Mouse (Mus musculus) frontal cortex, postnatal 14 days (tissue): ENCODE results near the gene Foxp1.

ENCODE experiments used
- DNase-seq, 2 experiments: peaks; one replicate each; pipeline ENCODE4 v3.0.0; 2022; ENCODE audit warnings: low spot score in 2 of 2

The Foxp1 gene

DNA sequence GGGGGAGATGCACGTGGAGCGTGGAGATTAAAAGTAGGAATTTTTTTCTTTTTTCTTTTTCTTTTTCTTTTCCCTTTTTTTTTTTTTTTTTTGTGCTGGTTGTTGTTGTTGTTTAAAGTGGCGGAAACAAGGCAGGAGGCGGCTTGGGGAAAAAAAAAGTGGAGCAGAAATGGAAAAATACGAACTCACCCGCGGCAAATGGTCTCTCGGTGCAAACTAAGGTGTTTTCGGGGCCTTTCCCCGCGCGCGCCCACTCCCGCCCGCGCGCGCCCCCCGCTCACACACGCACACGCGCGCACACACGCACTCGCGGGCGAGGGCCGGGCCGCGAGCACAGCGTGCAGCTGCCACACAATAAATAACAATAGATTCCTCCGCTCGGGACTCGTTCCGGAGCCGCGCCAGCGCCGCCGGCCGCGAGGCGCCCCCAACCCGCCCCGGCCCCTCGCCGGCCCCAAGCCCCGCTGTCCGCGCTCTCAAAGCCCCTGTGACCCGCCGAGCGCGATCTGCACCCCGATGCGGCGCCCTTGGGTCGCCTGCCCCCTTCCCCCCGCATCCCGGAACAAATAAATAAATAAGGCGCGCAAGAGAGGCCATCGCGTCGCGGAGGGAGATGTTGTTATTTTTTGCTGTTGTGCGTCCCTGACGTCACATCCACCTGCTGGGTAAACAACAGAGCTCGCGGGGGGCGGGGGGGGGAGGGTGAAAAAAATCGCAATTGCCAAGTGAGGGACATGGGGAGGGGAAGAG is at the start of gene Foxp1:
Gene Foxp1, minus strand, starts transcription at position 363 of the 750 bp plus-strand sequence.
- DNase-seq, result peak; percentile 59 to 64

DNA sequence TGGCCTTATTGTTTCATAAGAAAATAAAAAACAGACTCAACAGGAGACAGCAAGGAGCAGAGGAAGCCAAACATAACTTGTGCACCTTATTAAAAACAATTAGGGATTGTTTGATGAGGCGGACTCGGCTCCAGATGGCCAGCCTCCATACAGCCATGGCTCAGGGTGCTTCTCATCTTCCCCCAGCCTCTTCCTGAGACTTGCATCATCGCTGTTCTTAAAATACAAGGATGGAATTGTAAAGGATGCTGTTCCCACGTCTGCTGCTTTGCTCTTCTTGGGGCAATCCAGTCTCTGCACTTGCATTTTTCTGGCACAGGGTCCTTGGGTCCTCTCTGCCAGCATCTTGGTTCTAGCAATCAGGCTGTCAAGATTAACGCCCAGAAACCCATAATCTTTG is 49.5 kb upstream of the Foxp1 start:
- no peak for DNase-seq

DNA sequence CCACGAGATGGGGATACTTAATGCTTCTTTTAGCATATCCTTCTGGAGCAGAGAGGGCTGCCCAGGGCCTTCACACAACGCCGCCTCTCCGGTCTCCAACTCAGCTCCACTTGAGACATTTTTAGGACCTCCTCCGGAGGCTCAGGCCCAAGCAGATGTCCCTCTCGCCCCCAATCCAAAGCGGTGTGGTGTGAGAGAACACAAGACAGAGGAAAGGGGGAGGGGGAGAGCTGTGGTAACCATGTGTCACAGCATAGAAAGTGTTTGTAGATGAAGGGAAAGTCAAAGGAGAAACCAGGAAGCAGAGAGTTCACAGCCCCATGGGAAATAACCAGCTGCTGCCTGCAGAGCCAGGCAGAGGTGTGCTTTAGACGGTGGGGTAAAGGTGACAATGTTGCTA is 44.4 kb upstream of the Foxp1 start:
- DNase-seq, result peak in 1 of 2 experiments; percentile 32

DNA sequence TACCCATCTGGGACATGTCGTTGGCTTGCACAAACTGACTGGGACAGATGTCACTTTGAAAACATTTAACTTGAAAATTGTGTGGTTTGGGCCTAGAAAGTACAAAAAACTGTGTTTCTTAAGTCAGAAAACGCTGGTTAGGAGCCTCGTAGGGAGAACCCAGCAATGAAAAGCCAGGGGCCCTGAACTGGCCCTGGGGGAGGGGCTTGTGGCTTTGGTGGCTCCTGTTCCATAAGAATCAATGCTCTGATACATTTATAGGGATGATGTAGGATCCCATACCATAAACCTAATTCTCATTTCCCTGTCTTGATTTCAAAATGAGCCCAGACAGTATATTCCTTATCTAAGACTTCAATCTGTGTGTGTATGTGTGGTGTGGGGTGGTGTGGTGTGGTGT is 42.2 kb upstream of the Foxp1 start:
- no peak for DNase-seq

DNA sequence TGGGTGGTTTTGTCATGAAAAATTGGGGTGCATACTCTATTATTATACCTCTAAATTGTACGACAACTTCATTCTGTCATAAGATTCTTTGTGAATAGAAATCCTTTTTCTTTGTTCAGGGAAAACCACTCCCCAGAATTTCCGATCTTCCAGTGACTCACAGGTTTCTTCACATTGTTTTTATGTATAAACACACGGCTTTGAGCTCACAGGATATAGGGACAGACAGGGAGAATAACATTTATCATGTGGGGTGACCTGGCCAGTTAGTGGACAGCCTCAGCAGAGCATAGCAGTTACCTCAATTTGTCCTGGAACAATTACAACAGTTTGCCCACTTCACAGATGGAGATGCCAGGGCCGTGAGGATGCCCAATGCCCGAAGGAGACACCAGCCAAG is 34.4 kb upstream of the Foxp1 start:
- DNase-seq, result no peak

DNA sequence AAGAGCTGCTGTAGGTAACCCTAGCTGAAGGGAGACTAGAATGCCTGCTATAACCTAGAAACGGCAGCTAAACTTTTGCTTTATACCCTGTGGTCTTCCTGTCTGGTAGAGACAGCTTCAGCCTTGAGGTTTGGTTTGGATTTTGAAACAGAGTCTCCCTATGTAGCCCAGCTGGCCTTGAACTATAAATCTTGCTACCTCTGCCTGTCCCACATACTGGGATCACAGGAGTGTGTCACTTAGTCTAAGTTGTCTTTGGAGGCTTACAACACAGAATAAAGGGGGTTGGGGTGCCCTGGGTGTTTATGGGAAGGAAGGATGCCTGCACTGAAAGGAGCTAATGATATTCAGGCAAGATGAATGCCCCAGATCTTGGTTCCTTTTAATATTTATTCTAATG is 30.3 kb upstream of the Foxp1 start:
- no peak for DNase-seq

DNA sequence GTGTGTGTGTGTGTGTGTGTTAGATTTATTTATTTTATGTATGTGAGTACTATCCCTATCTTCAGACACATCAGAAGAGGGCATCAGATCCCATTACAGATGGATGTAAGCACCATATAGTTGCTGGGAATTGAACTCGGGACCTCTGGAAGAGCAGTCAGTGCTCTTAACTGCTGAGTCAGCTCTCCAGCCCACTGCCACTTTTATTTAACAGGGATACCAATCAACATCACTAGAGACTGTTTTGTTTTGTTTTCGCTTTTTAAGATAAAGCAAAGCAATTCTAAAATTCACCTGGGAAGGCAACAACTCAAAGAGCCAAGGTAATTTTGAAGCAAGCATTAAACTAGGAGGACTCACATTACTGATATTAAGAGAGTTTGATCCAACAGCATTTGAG is 23.9 kb upstream of the Foxp1 start:
- DNase-seq, result no peak

DNA sequence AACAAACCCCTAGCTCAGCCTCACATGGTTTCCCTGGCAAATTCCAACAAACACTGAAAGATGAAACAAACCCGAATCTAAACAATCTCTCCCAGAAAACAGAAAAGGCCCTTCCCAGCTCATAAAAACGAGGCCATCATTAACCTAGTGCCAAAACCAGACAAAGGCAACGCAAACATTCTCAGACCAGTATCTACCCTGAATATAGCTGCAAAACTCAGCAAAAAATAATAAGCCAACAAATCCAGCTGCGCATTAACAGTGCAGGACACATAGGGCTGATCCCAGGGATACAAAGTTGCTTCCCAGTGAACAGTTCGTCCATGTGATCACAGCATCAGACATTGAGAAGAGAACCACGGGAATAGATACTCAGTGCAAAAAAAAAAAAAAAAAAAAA is 22.9 kb upstream of the Foxp1 start:
- no peak for DNase-seq

DNA sequence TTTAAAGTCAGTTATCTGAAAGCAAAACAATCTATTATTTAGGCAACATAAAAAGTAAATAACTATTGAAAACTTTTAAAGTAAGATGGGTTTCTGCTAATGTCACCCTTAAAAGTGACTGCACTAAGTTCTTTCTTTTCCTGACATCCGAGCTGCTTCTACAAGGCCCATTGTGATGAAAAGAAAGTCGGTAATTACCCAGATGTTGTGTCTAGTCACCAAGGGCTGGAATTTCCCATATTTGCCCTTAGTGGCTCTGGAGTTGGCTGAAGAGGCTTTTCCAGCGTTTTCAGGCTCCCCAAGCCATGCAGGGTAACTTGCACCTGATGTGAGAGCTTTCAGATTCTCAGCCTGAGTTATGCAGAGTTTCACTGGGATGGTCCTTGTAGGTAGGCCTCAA is 18.6 kb upstream of the Foxp1 start:
- DNase-seq, result no peak

DNA sequence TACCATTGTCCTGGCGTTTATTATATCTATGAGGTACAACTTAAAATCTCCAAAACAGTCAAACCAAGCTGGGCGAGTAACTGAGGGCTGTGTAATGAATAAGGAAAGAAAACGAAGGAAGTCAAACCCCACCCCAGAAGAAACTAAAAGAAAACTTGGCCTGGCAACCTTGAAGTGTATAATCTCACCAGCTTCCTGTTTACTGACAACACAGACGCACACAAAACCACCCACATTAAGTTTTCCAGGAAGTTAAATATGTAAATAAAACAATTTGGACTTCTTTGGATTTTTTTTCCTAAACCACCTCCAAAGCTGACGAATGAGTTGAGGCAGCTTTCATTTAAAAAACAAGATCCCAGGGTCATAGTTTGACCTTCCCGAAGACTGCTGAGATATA is 18.1 kb upstream of the Foxp1 start:
- no peak for DNase-seq

DNA sequence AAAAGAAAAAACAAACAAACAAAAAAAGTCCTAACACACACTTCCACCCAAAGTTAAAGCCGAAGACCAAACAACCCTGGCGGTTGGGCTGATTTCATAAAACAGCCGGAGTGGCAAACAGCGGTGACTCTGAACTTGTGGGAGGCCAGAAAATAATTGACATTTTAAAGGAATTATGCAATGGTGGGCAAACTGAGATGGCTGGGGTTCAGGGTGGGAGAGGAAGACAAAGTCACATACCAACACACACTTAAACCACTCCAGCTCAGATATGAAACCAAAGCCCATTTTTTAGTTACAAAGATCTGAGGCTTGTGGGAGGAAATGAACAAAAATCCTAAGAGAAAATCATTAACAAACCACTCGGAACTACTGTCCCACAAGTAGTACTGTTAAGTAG is 17.6 kb upstream of the Foxp1 start:
- no peak for DNase-seq

DNA sequence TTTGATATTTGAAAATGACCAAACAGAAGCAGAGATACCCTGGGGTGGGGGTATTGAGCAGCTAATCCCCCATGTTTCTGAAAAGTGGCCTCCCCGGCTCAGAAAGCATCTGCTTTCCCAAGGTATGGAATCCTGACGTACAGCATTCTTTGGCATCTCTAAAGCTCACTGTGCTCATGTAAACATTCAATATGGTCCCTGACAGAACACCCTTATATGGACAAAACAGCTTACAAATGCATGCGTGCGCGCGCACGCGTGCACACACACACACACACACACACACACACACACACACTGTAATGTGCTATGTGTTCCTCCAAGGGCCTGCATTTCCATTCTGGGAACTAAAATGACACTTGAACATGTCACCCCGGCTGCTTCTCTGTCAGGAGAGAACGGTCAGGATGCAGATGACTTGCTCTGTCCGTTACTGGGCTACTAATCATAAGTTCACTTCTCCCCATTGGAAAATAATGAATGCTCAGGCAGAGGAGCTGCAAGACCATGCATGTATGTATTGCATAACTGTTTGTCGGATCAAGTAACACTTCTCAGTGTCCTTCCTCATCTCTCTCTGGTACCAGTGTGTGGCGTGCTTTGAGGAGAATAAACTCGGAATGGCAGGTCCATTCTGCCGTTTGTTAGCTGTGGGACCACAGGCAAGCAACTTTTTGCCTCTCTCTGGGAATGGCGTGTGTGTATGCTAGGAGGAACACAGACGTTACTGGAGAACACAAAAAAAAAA is 15.8 kb upstream of the Foxp1 start:
- DNase-seq, result no peak

DNA sequence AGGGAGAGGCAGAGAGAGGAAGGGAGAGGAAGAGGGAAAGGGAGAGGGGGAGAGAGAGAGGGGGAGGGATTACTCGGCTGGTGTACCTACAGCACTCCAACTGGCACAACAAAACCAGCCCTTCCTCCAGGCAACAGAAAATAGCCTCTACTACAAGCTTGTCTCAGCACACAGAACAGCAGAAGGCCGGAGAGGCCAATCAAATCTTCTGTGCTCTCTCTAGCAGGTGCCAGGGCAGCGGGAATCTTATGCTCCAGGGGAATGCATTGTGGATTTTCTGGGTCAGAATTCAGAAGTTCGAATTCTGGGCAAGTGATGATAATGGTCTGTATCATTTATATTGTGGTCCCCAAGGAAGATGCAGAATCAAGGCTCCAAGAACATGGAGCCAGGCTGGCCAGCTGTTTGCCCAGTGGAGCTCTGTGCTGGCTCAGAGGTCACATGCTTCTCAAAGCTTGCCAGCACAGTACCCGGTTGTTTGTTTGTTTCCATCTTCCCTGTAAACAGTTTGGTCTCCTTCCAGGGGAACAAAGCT is 11.8 kb upstream of the Foxp1 start:
- DNase-seq, result no peak

DNA sequence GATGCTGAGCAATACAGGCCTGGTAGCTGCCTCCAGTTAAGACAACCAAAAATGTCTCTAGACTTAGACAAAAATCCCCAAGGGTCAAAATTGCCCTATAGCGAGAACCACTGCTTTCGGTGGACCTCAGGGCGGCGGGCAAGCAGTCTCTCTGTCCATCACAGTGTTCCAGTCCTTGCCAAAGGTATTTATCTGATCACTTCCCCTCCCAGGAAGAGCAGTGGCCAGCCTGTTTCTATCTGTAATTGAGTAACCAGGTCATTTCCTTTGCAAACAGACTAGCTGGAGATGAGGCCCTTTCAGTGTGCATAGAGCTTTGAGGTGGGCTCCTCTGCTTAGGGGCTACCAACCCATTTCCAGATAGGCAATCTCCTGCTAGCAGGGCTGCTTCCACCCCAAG is 9.9 kb upstream of the Foxp1 start:
- DNase-seq, result no peak

DNA sequence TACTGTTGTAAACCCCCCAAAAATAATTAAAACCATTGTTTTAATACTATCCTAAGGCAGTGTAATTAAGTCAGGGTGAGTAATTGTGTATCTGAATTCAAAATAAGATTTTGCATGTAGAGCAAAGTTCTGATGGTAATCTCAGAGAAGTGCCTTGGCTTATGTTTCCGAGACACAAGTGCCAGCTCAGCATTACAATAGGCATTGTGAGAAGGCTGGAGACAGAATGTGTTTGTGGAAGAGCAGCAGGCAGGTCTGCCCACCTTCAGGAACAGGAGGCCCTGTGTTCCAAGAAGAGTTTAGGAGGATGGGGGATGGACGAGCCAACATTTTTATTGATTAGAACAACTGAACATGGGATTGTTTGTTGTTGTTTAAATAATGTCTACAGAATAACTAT is 6.5 kb upstream of the Foxp1 start:
- no peak for DNase-seq

DNA sequence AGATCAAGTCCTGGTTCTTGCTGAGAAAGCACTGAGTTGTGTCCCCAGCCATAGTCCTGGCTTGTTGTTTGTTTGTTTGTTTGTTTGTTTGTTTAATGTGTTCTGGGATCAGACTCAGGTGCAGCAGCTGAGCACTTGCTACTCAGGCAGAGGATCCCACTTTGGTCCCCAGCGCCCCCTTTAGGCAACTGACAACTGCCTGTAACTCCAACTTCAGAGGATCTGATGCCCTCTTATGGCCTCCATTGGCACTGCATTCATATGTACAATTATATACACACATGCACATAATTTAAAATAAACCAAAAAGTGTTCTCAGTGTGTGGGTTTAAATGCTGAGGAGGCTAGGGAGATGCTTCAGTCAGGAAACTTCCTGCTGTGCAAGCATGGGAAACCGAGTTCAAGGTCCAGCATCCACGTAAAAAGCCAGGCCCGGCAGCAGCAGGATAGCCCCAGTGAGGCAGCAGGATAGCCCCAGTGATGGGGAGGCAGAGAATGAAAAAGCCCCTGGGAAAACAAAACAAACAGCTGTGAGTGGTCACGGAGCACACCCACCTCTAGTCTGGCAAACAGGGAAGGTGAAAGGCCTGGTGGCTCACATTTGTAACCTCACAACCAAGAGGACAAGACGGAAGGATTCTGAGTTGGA is 5.1 kb upstream of the Foxp1 start:
- no peak for DNase-seq

DNA sequence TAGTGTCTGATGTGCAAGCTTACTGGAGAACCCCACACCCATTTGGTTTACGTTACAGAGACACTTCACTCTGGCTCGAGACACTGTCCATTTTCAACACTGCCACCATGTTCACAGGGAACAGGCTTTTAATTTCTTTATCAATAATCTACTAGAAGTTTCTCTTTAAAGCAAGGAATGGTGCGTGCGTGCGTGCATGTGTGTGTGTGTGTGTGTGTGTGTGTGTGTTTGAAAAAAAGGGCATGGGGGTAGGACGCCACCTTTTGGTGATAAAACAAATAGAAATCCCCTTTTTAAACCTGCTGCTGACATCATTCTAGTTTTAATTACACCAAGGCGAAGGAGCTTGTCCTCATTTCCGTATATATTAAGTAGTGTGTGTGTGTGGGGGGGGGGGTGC is 2.8 kb upstream of the Foxp1 start:
- no peak for DNase-seq

DNA sequence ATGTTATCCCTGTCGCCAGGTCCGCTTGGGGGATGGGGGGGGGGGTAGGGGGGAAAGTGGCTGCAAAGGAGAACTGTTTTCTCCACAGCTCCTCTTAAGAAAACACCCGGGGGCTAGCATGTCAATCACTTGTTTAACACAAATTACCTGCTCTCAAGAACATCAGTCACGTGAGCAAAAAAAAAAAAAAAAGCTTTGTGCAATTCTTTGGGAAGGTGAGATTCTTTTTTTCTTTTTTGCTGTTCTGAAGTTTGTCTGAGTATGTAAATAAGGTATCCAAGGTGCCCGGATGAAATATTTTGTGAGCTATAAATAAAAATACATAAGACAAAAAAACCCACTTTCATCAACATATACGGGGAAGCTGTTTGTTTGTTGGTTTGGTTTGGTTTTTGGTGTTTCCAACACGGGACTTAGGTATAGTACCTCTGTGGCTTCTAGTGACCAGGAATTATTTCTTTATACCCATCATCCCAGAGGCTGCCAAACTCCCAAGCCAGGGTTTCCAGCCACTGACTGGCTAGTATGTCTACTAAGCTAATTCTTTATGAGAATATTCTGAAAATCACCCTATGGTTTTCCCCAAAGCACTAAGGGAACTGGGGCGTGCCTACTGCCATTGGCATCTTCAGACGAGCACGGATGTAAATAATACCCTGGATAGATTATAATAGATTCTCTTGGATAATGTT is 1.3 kb upstream of the Foxp1 start:
- no peak for DNase-seq

DNA sequence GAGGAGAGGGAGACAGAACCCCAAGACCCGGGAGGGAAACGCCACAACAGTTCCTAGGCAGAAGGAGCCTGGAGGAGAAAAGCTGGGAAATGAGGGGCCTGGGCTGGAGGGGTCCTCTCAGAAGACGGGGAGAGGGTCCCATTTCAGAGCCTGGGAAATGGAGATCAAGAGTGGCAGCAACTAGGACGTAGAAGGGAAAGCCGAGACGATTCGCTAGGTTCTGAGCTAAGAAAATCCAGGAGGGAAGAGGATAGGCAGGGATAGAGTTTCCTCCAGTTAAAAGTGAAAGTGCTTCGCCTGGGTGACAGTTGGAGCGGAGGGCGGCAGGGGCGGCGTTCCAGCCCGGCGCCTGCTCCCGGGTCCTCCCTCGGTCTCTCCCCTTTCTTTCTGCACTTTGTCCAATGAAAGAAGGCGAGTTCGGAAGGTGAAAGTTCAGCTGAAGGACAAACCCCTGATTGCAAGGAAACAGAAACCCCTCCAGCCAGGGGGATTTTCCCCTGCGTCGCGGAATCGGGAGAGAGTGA is 650 bp upstream of the Foxp1 start:
- DNase-seq, result peak; percentile 59 to 63

DNA sequence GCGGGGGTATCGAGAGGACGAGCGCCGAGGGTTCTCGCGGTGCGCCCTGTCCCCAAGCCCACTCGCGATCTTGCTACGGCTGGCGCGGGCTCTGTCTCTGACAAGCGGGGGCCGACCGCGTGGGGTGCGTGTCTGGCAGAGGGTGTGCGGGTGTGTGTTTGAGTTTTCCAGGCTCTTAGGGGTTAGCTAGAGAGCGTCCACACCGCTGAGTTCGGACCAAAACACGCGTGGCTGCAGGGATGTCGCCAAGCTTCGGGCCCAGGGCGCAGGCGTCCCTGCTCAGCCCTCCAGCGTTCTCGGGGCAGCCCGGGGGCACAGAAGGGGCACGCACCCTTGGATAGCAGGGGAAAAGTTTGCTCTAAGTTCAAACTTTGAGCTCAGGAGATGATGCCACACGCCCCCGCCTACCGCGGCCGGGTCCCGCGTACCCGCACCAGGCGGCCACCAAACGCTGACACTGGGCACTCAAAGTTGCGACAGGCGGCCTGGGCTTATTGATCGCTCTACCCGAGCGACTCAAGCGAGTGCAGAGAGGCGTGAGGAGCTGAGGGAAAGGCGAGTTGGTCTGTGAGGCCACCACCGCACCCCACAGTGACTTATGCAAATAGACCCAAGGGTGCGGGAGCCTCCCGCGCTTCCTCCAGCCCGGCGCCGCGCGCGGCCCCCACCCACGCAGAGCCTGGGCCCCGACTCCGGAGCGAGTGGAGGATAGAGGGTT is 721 bp downstream of the Foxp1 start:
- DNase-seq, result peak in 1 of 2 experiments; percentile 34

DNA sequence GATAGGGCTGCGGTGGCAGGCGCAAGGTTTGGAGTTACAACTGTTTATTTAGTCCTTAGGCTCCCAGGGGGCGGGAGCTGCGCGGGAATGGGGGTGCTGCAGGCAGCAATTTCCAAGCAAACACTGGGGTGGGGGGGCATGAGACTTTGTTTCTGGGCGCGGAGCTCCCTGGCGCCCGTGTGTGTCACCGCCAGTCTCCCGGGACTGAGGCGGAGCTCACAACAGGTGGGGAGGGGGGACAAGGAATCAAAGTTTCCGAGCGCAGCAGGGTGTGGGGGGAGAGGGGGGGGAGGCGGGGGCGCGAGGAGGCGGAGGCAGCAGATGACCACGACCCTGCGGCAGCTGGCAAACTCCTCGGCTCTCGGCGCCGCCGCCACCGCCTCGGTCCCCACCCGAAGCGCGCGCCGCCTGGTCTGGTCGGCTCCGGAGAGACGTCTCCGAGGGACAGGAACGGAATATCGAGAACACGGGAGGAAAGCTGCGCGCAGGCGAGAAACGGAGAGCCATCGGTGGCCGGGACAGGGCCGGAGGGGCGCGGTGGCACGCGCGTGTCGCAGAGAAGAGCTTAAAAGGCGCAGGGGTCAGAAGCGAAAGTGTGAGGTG is 1.4 kb downstream of the Foxp1 start:
- DNase-seq, result peak in 1 of 2 experiments; percentile 42
